Mouse (Mus musculus): ENCODE data around the gene Trim40. TPM values are rescaled to one million over a fixed set of nuclear protein-coding genes. Genes with fewer than 3 reads are reported as not detected.

Gene Trim40
- polyA plus RNA-seq, 3 experiments from 2014 or later: not detected

DNA sequence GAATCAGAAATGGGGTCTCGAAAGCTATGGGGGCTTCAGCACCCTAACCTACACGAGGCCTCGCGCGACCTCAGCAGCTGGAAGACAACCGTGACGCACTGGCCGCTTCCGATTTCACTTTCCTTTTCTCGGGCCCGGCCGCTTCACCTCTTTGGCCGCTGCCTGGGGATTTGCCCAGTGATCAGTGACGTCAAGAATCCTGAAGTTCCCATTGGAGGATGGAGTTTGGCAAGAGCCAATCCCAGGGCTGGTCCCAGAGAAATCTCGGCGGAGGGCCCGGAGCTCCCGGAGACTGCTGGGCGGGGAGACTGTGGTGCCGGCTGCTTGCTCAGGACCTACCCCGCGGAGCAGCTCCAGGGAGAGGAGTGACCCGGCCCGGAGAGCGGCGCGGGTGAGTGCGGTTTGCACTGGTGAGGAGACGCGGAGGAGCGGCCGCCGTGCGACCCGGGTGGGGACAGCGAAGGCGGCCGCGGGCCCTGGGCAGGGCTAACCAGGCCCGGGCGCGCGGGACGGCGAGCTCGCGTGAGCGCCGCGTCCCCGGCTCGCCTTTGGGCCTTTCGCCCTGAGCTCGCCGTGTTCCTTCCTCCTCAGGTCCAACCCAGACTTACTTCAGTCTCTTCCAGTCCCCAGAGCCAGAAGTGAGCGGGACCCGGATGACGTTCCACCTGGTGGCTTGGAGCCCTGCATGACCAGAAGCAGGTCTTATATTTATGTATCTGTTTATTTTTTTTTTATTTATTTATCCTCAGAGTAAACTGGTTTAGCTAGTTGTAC is 52.9 kb downstream of the Trim40 start, which contains the start of gene Trim26:
Trim26 (plus strand) TSS at position 261 of the 774 bp plus-strand sequence.
- peak; percentile 94 for ATAC-seq

GRCm38 (mm10) chr17:36836427-36836812 is 53.5 kb downstream of the Trim40 start:
- peak; percentile 7 for ATAC-seq

DNA sequence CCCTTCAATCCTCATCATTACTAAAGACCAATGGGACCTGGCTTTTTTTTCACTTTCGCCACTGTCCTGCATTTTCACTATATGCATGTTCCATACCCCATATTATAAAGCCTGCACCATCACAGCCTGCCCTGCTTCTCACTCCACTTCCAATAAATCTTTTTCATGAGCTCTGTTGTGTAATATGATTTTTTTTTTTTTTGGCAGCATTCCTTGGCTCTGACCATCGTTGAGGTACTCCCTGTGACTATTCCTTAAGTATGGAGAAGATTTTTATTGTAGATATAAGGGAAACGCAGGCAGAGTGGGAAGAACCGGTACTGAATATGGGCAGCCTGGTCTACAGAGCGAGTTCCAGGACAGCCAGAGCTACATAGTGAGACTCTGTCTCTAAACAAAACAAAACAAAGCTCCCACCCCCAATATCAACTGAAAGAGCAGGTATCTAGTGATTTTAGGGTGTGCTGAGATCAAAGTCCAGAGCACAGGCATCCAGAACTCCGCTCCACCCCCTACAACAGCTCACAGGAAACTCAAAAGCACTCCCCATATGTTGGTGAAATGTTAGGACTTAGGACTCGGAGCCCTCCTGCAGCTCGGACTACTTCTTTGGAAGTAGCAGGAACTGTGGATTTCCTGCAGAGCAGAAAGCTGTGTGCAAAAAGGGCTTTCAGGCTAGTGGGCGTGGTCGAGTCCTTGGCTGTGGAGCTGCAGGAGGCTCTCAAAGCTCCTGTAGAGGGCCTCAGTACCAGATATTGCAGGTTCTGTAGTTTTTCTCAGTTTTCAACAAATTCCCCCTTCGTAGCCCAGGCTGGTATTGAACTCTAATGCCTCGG is 54.1 kb downstream of the Trim40 start:
- ATAC-seq: peak; percentile 47

DNA sequence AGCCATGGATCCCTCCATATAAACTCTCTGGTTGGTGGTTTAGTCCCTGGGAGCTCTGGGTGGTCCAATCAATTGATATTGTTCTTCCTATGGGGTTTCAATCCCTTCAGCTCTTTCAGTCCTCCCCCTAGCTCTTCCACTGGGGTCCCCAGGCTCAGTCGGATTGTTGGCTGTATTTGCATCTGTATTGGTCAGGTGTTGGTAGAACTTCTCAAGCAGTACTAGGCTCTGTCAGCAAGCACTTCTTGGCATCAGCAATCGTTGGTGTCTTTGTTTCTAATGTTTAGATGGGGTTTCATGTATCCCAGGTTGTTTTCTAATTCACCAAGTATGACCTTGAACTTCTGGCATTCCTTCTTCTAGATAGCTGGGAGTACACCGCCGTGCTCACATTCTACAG is 57.2 kb downstream of the Trim40 start:
- no peak for ATAC-seq

Other genes with a start within 250 kb of the Trim40 start
- not detected for gene H2-M9, start 247.5 kb downstream of the Trim40 start, polyA plus RNA-seq (2017; shearing (Covaris generic))
- not detected for gene H2-M1, start 217.9 kb downstream of the Trim40 start, polyA plus RNA-seq (2017; shearing (Covaris generic))
- not detected for gene H2-M10.5, start 117.2 kb downstream of the Trim40 start, polyA plus RNA-seq (2017; shearing (Covaris generic))
- not detected for gene H2-M10.6, start 78.0 kb downstream of the Trim40 start, polyA plus RNA-seq (2017; shearing (Covaris generic))
- 10 to 100 TPM; 59.1 to 61.1 (median 60.5) TPM for gene Trim26, start 53.0 kb downstream of the Trim40 start, polyA plus RNA-seq (2017; shearing (Covaris generic))
- under 1 TPM; 0.32 to 0.47 (median 0.33) TPM for gene Trim15, start 22.9 kb downstream of the Trim40 start, polyA plus RNA-seq (2017; shearing (Covaris generic))
- gene Trim10, start 20.5 kb downstream of the Trim40 start, polyA plus RNA-seq (2017; shearing (Covaris generic)): not detected
- not detected for gene Trim31, start 8.0 kb upstream of the Trim40 start, polyA plus RNA-seq (2017; shearing (Covaris generic))
- gene Rnf39, start 52.8 kb upstream of the Trim40 start, polyA plus RNA-seq (2017; shearing (Covaris generic)): not detected
- 100 to 1,000 TPM; 206 to 226 (median 211) TPM for gene Ppp1r11, start 61.6 kb upstream of the Trim40 start, polyA plus RNA-seq (2017; shearing (Covaris generic))
- 10 to 100 TPM; 71.2 to 90.2 (median 83.7) TPM for gene Znrd1, start 68.4 kb upstream of the Trim40 start, polyA plus RNA-seq (2017; shearing (Covaris generic))
- gene Znrd1as, start 68.5 kb upstream of the Trim40 start, polyA plus RNA-seq (2017; shearing (Covaris generic)): 1 to 10 TPM; 2.7 to 8.0 (median 8.0) TPM
- gene 2410137M14Rik, start 91.1 kb upstream of the Trim40 start, polyA plus RNA-seq (2017; shearing (Covaris generic)): not detected
- gene H2-M5, start 99.4 kb upstream of the Trim40 start, polyA plus RNA-seq (2017; shearing (Covaris generic)): under 1 TPM in 2 of 3 experiments, not detected in 1; 0.16 to 0.39 TPM
- gene Zfp57, start 111.0 kb upstream of the Trim40 start, polyA plus RNA-seq (2017; shearing (Covaris generic)): not detected
- gene Mog, start 133.3 kb upstream of the Trim40 start, polyA plus RNA-seq (2017; shearing (Covaris generic)): not detected
- 1 to 10 TPM; 4.1 to 8.0 (median 7.4) TPM for gene Gabbr1, start 155.8 kb upstream of the Trim40 start, polyA plus RNA-seq (2017; shearing (Covaris generic))
- gene Olfr90, start 198.4 kb upstream of the Trim40 start, polyA plus RNA-seq (2017; shearing (Covaris generic)): under 1 TPM in 2 of 3 experiments, not detected in 1; 0.16 to 0.20 TPM
- under 1 TPM in 1 of 3 experiments, not detected in 2; 0.15 TPM for gene Olfr91, start 208.2 kb upstream of the Trim40 start, polyA plus RNA-seq (2017; shearing (Covaris generic))
- not detected for gene Olfr92, start 230.0 kb upstream of the Trim40 start, polyA plus RNA-seq (2017; shearing (Covaris generic))